Mouse (Mus musculus) embryonic facial prominence, embryonic 14.5 days (tissue): ENCODE data around the gene Prdx3. TPM values are rescaled to one million over a fixed set of nuclear protein-coding genes. Genes with fewer than 3 reads are reported as not detected.

ENCODE experiments used
- ATAC-seq: fragments of 200-750 bp; cut with Nextera tagmentation; 2 replicates; pipeline ENCODE4 v1.8.0; 2017; ENCODE audit warnings: low read depth, moderate number of reproducible peaks, moderate TSS enrichment
- DNase-seq: peaks from one replicate; pipeline ENCODE4 v3.0.0-alpha.2; 2015; ENCODE audit warnings: low spot score
- H3K27ac ChIP-seq: fragments of 300-500 bp; sonication (generic); replicated peaks from 2 replicates; pipeline ENCODE4 v1.5.1; 2014; ENCODE audit warnings: low read depth, mild to moderate bottlenecking, low read length, moderate library complexity
- H3K27me3 ChIP-seq: fragments of 300-500 bp; sonication (generic); replicated peaks from 2 replicates; pipeline ENCODE4 v1.6.1; 2014; ENCODE audit warnings: low read length; ENCODE audit not compliant: control insufficient read depth, insufficient read depth
- H3K36me3 ChIP-seq: fragments of 300-500 bp; sonication (generic); 2 replicates; pipeline ENCODE4 v1.6.1; 2014; ENCODE audit warnings: low read length, mixed read lengths; ENCODE audit not compliant: control insufficient read depth, insufficient read depth
- H3K4me1 ChIP-seq: fragments of 300-500 bp; sonication (generic); 2 replicates; pipeline ENCODE4 v1.6.1; 2014; ENCODE audit warnings: antibody characterized with exemption, low read length; ENCODE audit not compliant: control insufficient read depth, insufficient read depth
- H3K4me2 ChIP-seq: fragments of 300-500 bp; sonication (generic); 2 replicates; pipeline ENCODE4 v1.6.1; 2014; ENCODE audit warnings: low read depth, mild to moderate bottlenecking, low read length, moderate library complexity, mixed read lengths
- H3K4me3 ChIP-seq: fragments of 300-500 bp; sonication (generic); 2 replicates; pipeline ENCODE4 v1.5.1; 2014; ENCODE audit warnings: low read depth, mild to moderate bottlenecking, low read length
- H3K9ac ChIP-seq: fragments of 300-500 bp; sonication (generic); 2 replicates; pipeline ENCODE4 v1.6.1; 2014; ENCODE audit warnings: low read depth, mild to moderate bottlenecking, low read length, moderate library complexity, mixed read lengths
- H3K9me3 ChIP-seq: fragments of 300-500 bp; sonication (generic); 2 replicates; pipeline ENCODE4 v1.6.1; 2016; ENCODE audit warnings: low read length; ENCODE audit not compliant: control insufficient read depth
- WGBS: fragments of 180-500 bp; shearing (Covaris S2); extraction: QIAGEN DNeasy Blood & Tissue Kit; methylation state at CpG from one replicate; pipeline ENCODE4 v1.1.7; 2014; 5-methylcytosine and 5-hydroxymethylcytosine counted together
- polyA plus RNA-seq: library from polyadenylated mRNA; unstranded; fragments of >200 nt; fragmentation: Nextera tagmentation; extraction: Ambion mirVana; gene quantifications from 2 replicates; pipeline ENCODE4 v1.2.1, GENCODE M21; 2014

Gene Prdx3
- polyA plus RNA-seq, 1 experiment from 2014 or later = 123 TPM

- Histone ChIP-seq H3K36me3 (no peaks in the 10 kb centered on the region), H3K27me3 (no peaks in the 10 kb centered on the region), H3K4me3 (no peak overlapping the region), H3K4me2 (no peak overlapping the region), H3K9me3 (no peaks in the 10 kb centered on the region), H3K27ac (no peak overlapping the region), H3K4me1 (peaks cover 3% of the 10 kb centered on the region; the same call in 1 of the 2 replicates), H3K9ac (no peak overlapping the region)
- WGBS = 35% methylated on average over 3 of the region's 3 CpGs
- DNase-seq (no peak), ATAC-seq (no peak)
These were observed 21.0 kb upstream of the Prdx3 start for GRCm38 (mm10) chr19:60895251-60895880.

- no peak overlapping the region for H3K9ac ChIP-seq
- peak; percentile 42 for DNase-seq
- H3K4me2 ChIP-seq = peak overlapping the region; percentile 81
- no peaks in the 10 kb centered on the region for H3K27me3 ChIP-seq
- H3K4me1 ChIP-seq = peaks cover 3% of the 10 kb centered on the region
- ATAC-seq = no peak
- WGBS = 30% methylated on average over 1 of the region's 1 CpGs
- H3K9me3 ChIP-seq = no peaks in the 10 kb centered on the region
- H3K4me3 ChIP-seq = no peak overlapping the region
- no peaks in the 10 kb centered on the region for H3K36me3 ChIP-seq
- no peak overlapping the region for H3K27ac ChIP-seq
These were observed 17.7 kb upstream of the Prdx3 start for GRCm38 (mm10) chr19:60891934-60892547.

GRCm38 (mm10) chr19:60891123-60891470, 16.7 kb upstream of the Prdx3 start:
- Histone ChIP-seq H3K4me1 (peaks cover 3% of the 10 kb centered on the region), H3K9ac (0 out of 2 replicates have a peak overlapping the region, but pooled peaks have one; percentile 76), H3K4me2 (peak overlapping the region; percentile 81), H3K9me3 (no peaks in the 10 kb centered on the region), H3K27me3 (no peaks in the 10 kb centered on the region), H3K4me3 (peak overlapping the region; percentile 67), H3K27ac (no peak overlapping the region), H3K36me3 (no peaks in the 10 kb centered on the region)
- DNase-seq (no peak), ATAC-seq (no peak)
- WGBS = 10% methylated on average over 4 of the region's 5 CpGs

- H3K9me3 ChIP-seq = no peaks in the 10 kb centered on the region
- H3K36me3 ChIP-seq = no peaks in the 10 kb centered on the region
- peak overlapping the region; percentile 76 for H3K9ac ChIP-seq
- peak overlapping the region; percentile 67 for H3K4me3 ChIP-seq
- peak overlapping the region; percentile 89 for H3K27ac ChIP-seq
- ATAC-seq (peak; percentile 34), DNase-seq (no peak)
- WGBS = under 1% methylated on average over 38 of the region's 41 CpGs
- peaks cover 3% of the 10 kb centered on the region for H3K4me1 ChIP-seq
- H3K27me3 ChIP-seq = no peaks in the 10 kb centered on the region
- peak overlapping the region; percentile 81 for H3K4me2 ChIP-seq
These were observed 16.2 kb upstream of the Prdx3 start for GRCm38 (mm10) chr19:60890391-60891122.

DNA sequence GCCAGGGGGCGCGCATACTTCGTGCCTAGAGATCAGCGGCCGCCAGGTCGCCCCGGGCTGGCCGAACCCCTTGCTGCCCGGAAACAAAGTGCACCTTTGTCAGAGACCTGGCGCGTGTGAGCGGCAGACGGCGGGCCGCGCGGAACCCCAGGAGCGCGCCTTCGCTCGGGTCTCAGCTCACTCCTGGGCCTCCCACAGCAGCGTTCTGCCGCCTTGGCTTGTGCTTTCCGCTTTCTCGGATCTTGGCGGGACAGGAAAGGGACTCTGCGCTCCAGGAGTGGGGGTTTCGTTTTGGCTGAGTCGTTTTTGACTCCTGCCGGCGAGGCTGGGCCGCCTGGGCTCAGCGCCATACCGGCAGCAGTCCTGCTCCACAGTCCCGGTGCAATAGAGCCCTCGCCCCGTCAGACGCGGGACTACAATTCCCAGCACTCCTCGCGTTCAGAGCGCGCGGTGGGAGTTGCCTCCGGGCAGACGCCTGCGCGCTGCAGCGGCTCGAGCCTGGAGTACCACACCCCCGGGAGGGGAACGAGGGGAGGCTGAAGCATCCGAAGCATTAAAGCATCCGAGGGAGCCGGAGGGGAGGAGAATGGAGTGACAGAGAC, 15.5 kb upstream of the Prdx3 start, which contains the start of gene Grk5:
TSS of gene Grk5 (plus strand) at position 36 of the 602 bp plus-strand sequence.
- Histone ChIP-seq H3K9ac (peak within 1 kb of the TSS; percentile 76), H3K9me3 (no peaks in the 10 kb centered on the region), H3K4me2 (peak within 1 kb of the TSS; percentile 81), H3K4me1 (peaks cover 3% of the 10 kb centered on the region), H3K27ac (peak within 1 kb of the TSS; percentile 89), H3K4me3 (peak within 1 kb of the TSS; percentile 67), H3K27me3 (no peaks in the 10 kb centered on the region), H3K36me3 (no peaks in the 10 kb centered on the region)
- under 1% methylated on average over 50 of the region's 55 CpGs for WGBS
- DNase-seq = peak; percentile 98
- ATAC-seq = peak; percentile 98

DNA sequence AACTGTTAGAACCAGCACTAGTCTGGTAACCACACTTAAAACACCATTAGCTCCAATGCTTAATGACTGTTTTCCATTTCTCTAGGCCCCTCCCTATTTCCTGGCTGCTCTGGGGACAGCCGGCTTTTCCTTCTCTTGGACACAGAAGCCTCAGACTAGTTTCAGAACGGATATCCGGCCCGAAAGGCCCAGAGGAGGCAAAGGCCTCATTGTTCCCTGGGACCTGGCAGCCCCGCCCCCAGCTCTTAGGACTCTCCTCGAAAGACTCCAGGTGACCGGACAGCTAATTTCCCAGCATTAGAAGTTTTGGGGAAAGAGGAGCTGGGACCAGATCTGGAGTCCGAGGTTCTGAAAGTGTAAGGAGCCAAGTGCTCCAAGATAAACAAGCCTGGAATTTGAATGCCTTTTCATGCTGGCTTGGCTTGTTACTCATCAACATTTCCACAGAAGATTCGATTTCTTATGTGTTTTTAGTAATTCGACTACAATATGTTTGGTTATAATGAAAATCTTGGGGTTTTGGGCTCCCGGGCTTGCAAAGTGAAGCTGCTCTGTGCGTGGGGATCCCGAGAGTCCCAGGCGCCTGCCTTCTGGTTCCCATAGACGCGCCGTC, 14.9 kb upstream of the Prdx3 start:
- ATAC-seq (no peak), DNase-seq (peak; percentile 72)
- H3K4me3 ChIP-seq = peak overlapping the region; percentile 67
- H3K27ac ChIP-seq = peak overlapping the region; percentile 89
- WGBS = 5% methylated on average over 17 of the region's 17 CpGs
- no peaks in the 10 kb centered on the region for H3K27me3 ChIP-seq
- peaks cover 3% of the 10 kb centered on the region for H3K4me1 ChIP-seq
- H3K9ac ChIP-seq = peak overlapping the region; percentile 76
- no peaks in the 10 kb centered on the region for H3K36me3 ChIP-seq
- H3K4me2 ChIP-seq = peak overlapping the region; percentile 81
- no peaks in the 10 kb centered on the region for H3K9me3 ChIP-seq

GRCm38 (mm10) chr19:60887637-60888036, 13.3 kb upstream of the Prdx3 start:
- ATAC-seq = no peak
- Histone ChIP-seq H3K9ac (no peak overlapping the region), H3K4me2 (no peak overlapping the region), H3K27ac (no peak overlapping the region), H3K4me3 (no peak overlapping the region), H3K9me3 (no peaks in the 10 kb centered on the region), H3K36me3 (no peaks in the 10 kb centered on the region), H3K27me3 (no peaks in the 10 kb centered on the region), H3K4me1 (peaks cover 3% of the 10 kb centered on the region)
- 82% methylated on average over 2 of the region's 2 CpGs for WGBS
- no peak for DNase-seq

GRCm38 (mm10) chr19:60883129-60883528, 8.8 kb upstream of the Prdx3 start:
- no peak overlapping the region for H3K27ac ChIP-seq
- DNase-seq (peak; percentile 55), ATAC-seq (0 out of 2 replicates have a peak, but pooled peaks have one; percentile 22)
- no peak overlapping the region for H3K9ac ChIP-seq
- H3K36me3 ChIP-seq = no peaks in the 10 kb centered on the region
- H3K9me3 ChIP-seq = no peaks in the 10 kb centered on the region
- no peaks in the 10 kb centered on the region for H3K27me3 ChIP-seq
- H3K4me3 ChIP-seq = no peak overlapping the region
- no peaks in the 10 kb centered on the region for H3K4me1 ChIP-seq
- no peak overlapping the region for H3K4me2 ChIP-seq
- 4% methylated on average over 3 of the region's 3 CpGs for WGBS
